Mouse (Mus musculus): ENCODE results near the gene Narfl. TPM values are rescaled to one million over a fixed set of nuclear protein-coding genes. Genes with fewer than 3 reads are reported as not detected.

The Narfl gene
- polyA plus RNA-seq, 2 experiments: 10.2 to 12.9 TPM

GRCm38 (mm10) chr17:25828223-25828594, 54.6 kb downstream of the Narfl start:
- no peaks in the 10 kb centered on the region for H3K9me3 ChIP-seq (ENCODE audit: control insufficient read depth, low read length)
- no peak overlapping the region for H3K27ac ChIP-seq
- ATAC-seq (ENCODE audit: insufficient read depth) (no peak), DNase-seq (ENCODE audit: low read depth in 3 of 3, low spot score in 3 of 3) (no peak)
- TF ChIP-seq EP300 (IDR thresholded peaks at IDR 0.05; ENCODE audit: low read depth) (no peak), CTCF (IDR thresholded peaks at IDR 0.05; ENCODE audit: low read depth) (no peak)
- peak overlapping the region; percentile 70 for H3K4me2 ChIP-seq (ENCODE audit: low read depth)
- peaks cover 18 to 22% of the 10 kb centered on the region in 2 experiments for H3K4me1 ChIP-seq (replicated peaks; ENCODE audit: control insufficient read depth in 2 of 2, insufficient read depth in 2 of 2, low read length in 1 of 2)
- peaks cover 14% of the 10 kb centered on the region for H3K36me3 ChIP-seq (replicated peaks; ENCODE audit: control insufficient read depth, insufficient read depth, low read depth)
- peak overlapping the region; percentile 64 to 72; a peak in 2 of 4 replicates for H3K4me3 ChIP-seq (ENCODE audit: insufficient read depth in 1 of 2, low read depth in 2 of 2, low read length in 2 of 2)
- 80% methylated on average over 8 of the region's 8 CpGs for WGBS (ENCODE audit: insufficient replicate concordance)
- no peaks in the 10 kb centered on the region for H3K27me3 ChIP-seq (ENCODE audit: control insufficient read depth, insufficient read depth, low read length)
- H3K9ac ChIP-seq (replicated peaks): no peak overlapping the region

- TF ChIP-seq CTCF (IDR thresholded peaks at IDR 0.05; ENCODE audit: low read depth) (peak; percentile 67), EP300 (IDR thresholded peaks at IDR 0.05; ENCODE audit: low read depth) (no peak)
- Histone ChIP-seq H3K4me3 (ENCODE audit: insufficient read depth in 1 of 2, low read depth in 2 of 2, low read length in 2 of 2) (peak within 1 kb of the TSS; percentile 64 to 72), H3K27ac (peak within 1 kb of the TSS; percentile 38), H3K4me2 (ENCODE audit: low read depth) (peak within 1 kb of the TSS; percentile 70), H3K36me3 (replicated peaks; ENCODE audit: control insufficient read depth, insufficient read depth, low read depth) (peaks cover 14% of the 10 kb centered on the region), H3K4me1 (replicated peaks; ENCODE audit: control insufficient read depth in 2 of 2, insufficient read depth in 2 of 2, low read length in 1 of 2) (peaks cover 18 to 23% of the 10 kb centered on the region in 2 experiments), H3K27me3 (ENCODE audit: control insufficient read depth, insufficient read depth, low read length) (no peaks in the 10 kb centered on the region), H3K9ac (replicated peaks) (peak within 1 kb of the TSS; percentile 67), H3K9me3 (ENCODE audit: control insufficient read depth, low read length) (no peaks in the 10 kb centered on the region)
- ATAC-seq (ENCODE audit: insufficient read depth) (0 out of 2 replicates have a peak, but pooled peaks have one; percentile 11), DNase-seq (ENCODE audit: low read depth in 3 of 3, low spot score in 3 of 3) (peak; percentile 59 to 69 (median 64))
- WGBS (ENCODE audit: insufficient replicate concordance): 1% methylated on average over 32 of the region's 32 CpGs
Observed at GRCm38 (mm10) chr17:25828712-25829557, 55.4 kb downstream of the Narfl start, which contains the start of gene Jmjd8. Jmjd8 (plus strand) TSS chr17:25828867.

GRCm38 (mm10) chr17:25829558-25830017, 56.0 kb downstream of the Narfl start:
- Histone ChIP-seq H3K9me3 (ENCODE audit: control insufficient read depth, low read length) (no peaks in the 10 kb centered on the region), H3K4me1 (replicated peaks; ENCODE audit: control insufficient read depth in 2 of 2, insufficient read depth in 2 of 2, low read length in 1 of 2) (peaks cover 12 to 17% of the 10 kb centered on the region in 2 experiments), H3K27ac (peak overlapping the region; percentile 38; the same call in 1 of the 2 replicates), H3K36me3 (replicated peaks; ENCODE audit: control insufficient read depth, insufficient read depth, low read depth) (peaks cover 14% of the 10 kb centered on the region), H3K4me3 (ENCODE audit: insufficient read depth in 1 of 2, low read depth in 2 of 2, low read length in 2 of 2) (peak overlapping the region; percentile 64 to 72), H3K27me3 (ENCODE audit: control insufficient read depth, insufficient read depth, low read length) (no peaks in the 10 kb centered on the region), H3K4me2 (ENCODE audit: low read depth) (peak overlapping the region; percentile 70), H3K9ac (replicated peaks) (peak overlapping the region; percentile 67)
- no peak for TF ChIP-seq CTCF (IDR thresholded peaks at IDR 0.05; ENCODE audit: low read depth)
- no peak for TF ChIP-seq EP300 (IDR thresholded peaks at IDR 0.05; ENCODE audit: low read depth)
- DNase-seq (ENCODE audit: low read depth in 3 of 3, low spot score in 3 of 3) (no peak), ATAC-seq (ENCODE audit: insufficient read depth) (no peak)
- WGBS (ENCODE audit: insufficient replicate concordance): 33% methylated on average over 8 of the region's 8 CpGs

- H3K9me3 ChIP-seq (ENCODE audit: control insufficient read depth, low read length): no peaks in the 10 kb centered on the region
- no peaks in the 10 kb centered on the region for H3K27me3 ChIP-seq (ENCODE audit: control insufficient read depth, insufficient read depth, low read length)
- H3K9ac ChIP-seq (replicated peaks): no peak overlapping the region
- peaks cover 14% of the 10 kb centered on the region for H3K36me3 ChIP-seq (replicated peaks; ENCODE audit: control insufficient read depth, insufficient read depth, low read depth)
- no peak overlapping the region for H3K27ac ChIP-seq
- peak overlapping the region; percentile 70 for H3K4me2 ChIP-seq (ENCODE audit: low read depth)
- TF ChIP-seq CTCF (IDR thresholded peaks at IDR 0.05; ENCODE audit: low read depth): no peak
- no peak for TF ChIP-seq EP300 (IDR thresholded peaks at IDR 0.05; ENCODE audit: low read depth)
- DNase-seq (ENCODE audit: low read depth in 3 of 3, low spot score in 3 of 3) (no peak), ATAC-seq (ENCODE audit: insufficient read depth) (no peak)
- 66% methylated on average over 4 of the region's 4 CpGs for WGBS (ENCODE audit: insufficient replicate concordance)
- no peak overlapping the region; a peak in 1 of 4 replicates for H3K4me3 ChIP-seq (ENCODE audit: insufficient read depth in 1 of 2, low read depth in 2 of 2, low read length in 2 of 2)
- peaks cover 8 to 16% of the 10 kb centered on the region in 2 experiments for H3K4me1 ChIP-seq (replicated peaks; ENCODE audit: control insufficient read depth in 2 of 2, insufficient read depth in 2 of 2, low read length in 1 of 2)
Observed at GRCm38 (mm10) chr17:25830200-25830753, 56.7 kb downstream of the Narfl start.
